Mouse (Mus musculus) layer of hippocampus, adult 11-12 months (tissue): ENCODE measurements around the gene Scamp5.

Source experiments
- DNase-seq: peaks from one replicate; pipeline ENCODE4 v3.0.0; 2022; ENCODE audit warnings: low spot score

Gene Scamp5

DNA sequence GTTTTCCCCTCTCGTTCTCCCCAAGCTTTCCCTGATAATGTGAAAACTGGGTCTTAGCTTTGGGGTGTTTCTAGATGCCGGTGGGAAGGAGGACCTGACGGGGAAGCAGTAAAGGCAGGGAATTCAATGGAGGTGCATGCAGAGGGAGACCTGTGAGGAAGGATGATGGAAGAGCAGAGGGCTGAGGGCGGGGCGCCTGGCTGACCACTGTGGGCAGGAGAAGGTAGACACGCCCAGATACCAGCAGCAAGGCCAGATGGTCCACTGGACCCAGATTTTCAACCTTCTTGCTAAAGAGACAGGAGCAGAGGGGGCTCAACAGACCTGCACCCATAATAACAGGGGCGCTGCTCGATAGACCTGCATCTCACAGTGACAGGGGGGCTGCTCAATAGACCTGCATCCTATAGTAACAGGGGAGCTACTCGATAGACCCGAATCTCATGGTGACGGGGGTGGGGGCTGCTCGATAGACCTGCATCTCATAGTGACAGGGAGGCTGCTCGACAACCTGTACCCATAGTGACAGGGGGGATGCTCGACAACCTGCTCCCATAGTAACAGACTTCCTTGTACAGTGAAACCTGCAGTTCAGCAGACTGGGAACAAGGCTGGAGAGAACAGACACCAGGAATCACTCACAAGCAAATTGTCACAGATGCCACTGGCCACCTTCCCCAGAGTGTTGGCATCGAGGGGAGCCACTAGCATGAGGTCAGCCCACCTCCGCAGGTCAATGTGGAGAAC, 48.2 kb downstream of the Scamp5 start:
- DNase-seq: no peak

DNA sequence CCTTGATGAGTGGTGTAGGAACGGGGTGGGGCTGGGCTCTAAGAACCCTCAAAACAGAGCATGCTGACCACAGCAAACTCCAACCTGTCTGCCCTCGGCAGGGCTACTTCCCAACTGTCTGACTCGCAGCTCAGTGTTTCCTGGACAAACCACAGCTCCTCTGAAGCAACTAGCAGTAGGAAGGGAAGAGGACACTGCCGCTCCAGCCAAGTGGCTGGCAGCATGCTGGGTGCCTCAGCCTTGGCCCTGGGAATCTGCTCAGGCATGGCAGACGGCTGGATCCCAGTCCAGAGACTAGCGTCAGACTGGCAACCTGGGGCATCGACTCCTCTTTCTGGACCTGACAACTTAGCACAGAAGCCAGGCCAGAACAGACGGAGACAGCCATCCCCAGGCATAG, 50.5 kb downstream of the Scamp5 start:
- DNase-seq: no peak

DNA sequence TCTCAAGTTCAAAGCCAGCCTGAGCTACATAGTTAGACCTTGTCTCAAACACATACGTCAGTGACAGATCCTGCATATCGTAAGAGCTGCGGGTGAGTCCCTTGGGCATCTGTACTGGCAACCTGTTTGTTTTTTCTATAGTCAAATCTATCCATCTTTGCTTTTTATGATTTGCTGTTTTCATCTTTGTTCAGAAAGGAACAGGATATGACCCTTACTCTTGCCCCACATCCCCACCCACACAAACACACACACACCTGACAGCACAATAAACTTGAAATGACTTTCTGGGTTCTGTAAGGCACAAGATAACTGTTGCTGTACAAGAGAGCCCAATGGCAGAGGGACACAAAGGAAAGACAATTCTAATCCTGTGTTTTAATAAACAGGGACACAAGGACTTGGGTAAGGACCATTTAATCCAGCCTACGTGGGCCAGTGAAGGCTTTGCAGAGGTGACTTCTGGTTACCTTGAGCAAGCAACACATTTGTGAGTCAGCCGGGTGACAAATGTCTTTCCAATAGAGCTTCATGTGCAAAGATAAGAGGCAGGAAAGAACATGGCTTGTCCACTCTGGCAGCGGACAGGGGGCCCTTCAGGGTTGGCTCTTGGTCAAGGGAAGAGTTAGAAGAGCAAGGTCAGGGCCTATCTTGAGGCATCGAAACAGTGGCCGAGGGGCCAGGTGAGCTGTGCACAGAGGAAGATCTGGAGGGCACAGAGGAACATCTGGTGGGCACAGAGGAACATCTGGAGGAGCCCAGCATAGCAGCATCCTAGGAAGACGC, 60.5 kb downstream of the Scamp5 start:
- DNase-seq: no peak

DNA sequence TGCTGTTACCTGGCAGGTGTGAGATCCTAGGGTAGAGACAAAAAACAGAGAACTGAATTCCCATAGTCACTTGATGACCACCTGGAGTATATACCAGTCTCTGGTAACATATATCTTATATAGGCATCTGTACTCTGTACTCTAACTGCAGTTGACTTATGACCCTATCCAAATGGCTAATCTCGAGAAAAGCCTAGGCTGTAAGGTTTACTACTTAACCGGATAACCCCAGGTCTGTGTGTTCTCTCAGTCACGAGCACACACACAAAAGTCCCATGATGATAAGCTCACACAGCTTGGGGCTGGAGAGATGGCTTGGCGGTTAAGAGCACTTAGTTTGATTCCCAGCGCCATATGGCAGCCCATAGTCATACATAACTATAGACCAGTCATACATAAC, 61.5 kb downstream of the Scamp5 start:
- DNase-seq: no peak

DNA sequence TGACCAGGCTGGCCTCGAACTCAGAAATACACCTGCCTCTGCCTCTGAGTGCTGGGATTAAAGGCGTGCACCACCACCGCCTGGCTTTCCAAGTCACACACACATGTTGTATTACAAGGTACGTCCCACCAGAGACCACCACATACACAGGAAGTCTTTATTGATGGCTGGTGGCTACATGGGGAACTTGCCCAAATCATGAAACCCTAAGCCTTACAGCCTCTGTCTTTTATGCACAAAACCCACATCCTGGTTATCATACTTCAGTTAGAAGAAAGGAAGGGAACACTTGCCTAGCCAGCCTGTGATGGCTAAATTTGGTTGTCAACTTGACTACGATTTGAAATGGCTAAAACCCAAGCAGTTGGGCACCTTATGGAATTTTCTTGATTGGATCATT, 63.8 kb downstream of the Scamp5 start:
- DNase-seq: no peak

DNA sequence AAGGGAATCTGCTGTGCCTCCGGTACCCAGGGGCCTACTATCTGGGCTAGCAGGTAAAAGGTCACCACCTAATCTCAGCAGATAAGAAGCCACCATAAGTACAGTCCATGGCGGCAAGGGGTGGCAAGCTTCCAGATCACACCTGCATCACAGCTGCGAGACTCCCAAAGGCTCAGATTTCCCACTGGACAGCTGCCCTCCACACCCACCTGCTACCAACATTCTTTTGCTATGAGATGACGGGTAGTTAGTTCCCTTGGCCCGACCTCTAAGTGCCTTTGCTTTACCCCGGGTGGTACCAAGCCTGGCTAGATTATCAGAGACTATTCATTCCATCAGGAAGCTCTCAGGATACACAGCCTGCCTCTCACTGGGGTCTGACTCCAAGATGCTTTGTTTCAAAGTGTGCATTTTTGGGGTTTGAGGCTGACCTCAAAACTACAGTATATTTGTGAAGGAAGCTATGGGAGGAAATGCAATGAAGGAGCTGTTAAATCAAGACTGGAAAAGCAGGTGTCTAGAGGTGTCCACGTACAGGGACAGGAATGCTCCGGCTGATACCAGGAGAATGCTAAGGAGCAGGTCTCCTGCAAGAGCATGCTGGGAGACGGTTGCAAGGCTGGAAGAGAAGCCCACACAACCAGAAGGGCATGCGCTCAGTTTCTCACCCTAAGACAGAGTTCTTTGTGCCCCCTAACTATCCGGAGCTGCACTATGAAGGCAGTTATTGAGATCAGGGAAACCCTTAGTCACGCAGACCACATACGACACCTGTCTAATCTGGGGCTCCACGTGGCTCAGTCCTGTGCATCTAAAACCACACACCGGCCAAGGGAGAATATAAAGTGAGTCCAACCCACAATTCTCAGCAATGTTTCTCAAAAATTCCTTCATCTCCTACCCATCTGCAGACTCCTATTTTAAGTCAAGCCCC, 65.3 kb downstream of the Scamp5 start:
- no peak for DNase-seq

DNA sequence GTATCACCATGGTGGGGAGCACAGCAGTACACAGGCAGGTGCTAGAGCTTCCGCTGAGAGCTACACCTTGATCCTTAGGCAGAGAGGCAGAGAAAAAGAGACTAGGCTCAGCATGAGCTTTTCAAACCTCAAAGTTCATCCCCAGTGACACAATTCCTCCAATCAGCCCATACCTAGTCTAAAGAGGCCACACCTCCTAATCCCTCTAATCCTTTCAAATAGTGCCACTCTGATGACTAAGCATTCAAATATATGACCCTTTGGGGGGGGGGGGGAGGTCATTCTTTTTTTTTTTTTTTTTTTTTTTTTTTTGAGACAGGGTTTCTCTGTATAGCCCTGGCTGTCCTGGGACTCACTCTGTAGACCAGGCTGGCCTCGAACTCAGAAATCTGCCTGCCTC, 69.1 kb downstream of the Scamp5 start:
- DNase-seq: no peak

DNA sequence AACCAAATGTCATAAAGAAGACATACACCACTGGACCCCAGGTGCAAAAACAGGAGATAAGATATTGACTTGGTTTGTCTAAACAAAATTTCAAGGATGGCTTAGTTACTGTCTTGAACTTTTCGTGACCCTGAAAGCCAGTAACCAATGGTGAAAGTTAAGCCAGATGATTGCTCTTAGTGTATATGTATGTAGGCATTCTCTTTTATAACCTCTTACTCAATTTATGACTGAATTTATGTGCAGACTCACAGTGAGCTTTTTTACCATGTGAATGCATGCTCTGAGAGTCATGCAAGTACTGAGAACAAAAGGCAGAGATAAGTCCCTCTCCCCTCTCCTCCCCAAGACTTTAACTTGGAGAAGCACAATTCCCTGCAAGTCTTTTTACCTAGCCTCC, 75.0 kb downstream of the Scamp5 start:
- DNase-seq: no peak
